Mouse (Mus musculus) embryonic facial prominence, embryonic 11.5 days (tissue): ENCODE data around the gene Ifnab. TPM values are rescaled to one million over a fixed set of nuclear protein-coding genes. Genes with fewer than 3 reads are reported as not detected.

Experiments
- ATAC-seq: fragments of 200-750 bp; cut with Nextera tagmentation; replicated peaks from 2 replicates; pipeline ENCODE4 v1.8.0; 2017; ENCODE audit warnings: low read depth; ENCODE audit not compliant: insufficient number of reproducible peaks, low FRiP score, low TSS enrichment
- DNase-seq: peaks from one replicate; pipeline ENCODE4 v3.0.0-alpha.2; 2015; ENCODE audit warnings: low spot score
- H3K27ac ChIP-seq: fragments of 300-500 bp; sonication (generic); replicated peaks from 2 replicates; pipeline ENCODE4 v1.5.1; 2014; ENCODE audit warnings: mild to moderate bottlenecking, low read depth, low read length, control low read depth
- H3K27me3 ChIP-seq: fragments of 300-500 bp; sonication (generic); 2 replicates; pipeline ENCODE4 v1.6.1; 2014; ENCODE audit warnings: mild to moderate bottlenecking, low read length, moderate library complexity, mixed read lengths; ENCODE audit not compliant: control insufficient read depth, insufficient read depth
- H3K36me3 ChIP-seq: fragments of 300-500 bp; sonication (generic); replicated peaks from 2 replicates; pipeline ENCODE4 v1.6.1; 2014; ENCODE audit warnings: low read depth, mild to moderate bottlenecking, low read length, moderate library complexity, mixed read lengths; ENCODE audit not compliant: control insufficient read depth, insufficient read depth
- H3K4me1 ChIP-seq: fragments of 300-500 bp; sonication (generic); 2 replicates; pipeline ENCODE4 v1.6.1; 2014; ENCODE audit warnings: low read length, mixed read lengths; ENCODE audit not compliant: control insufficient read depth, insufficient read depth
- H3K4me2 ChIP-seq: fragments of 300-500 bp; sonication (generic); 2 replicates; pipeline ENCODE4 v1.6.1; 2014; ENCODE audit warnings: low read depth, mild to moderate bottlenecking, control low read depth, low read length, moderate library complexity
- H3K4me3 ChIP-seq: fragments of 300-500 bp; sonication (generic); 2 replicates; pipeline ENCODE4 v1.5.1; 2014; ENCODE audit warnings: low read depth, low read length, control low read depth
- H3K9ac ChIP-seq: fragments of 300-500 bp; sonication (generic); replicated peaks from 2 replicates; pipeline ENCODE4 v1.6.1; 2014; ENCODE audit warnings: mild to moderate bottlenecking, control low read depth, low read length
- H3K9me3 ChIP-seq: fragments of 300-500 bp; sonication (generic); replicated peaks from 2 replicates; pipeline ENCODE4 v1.6.1; 2016; ENCODE audit warnings: mild to moderate bottlenecking, low read length, inconsistent platforms, mixed read lengths; ENCODE audit not compliant: control insufficient read depth
- WGBS: fragments of 180-500 bp; shearing (Covaris S2); extraction: QIAGEN DNeasy Blood & Tissue Kit; methylation state at CpG from one replicate; pipeline ENCODE4 v1.1.7; 2014; 5-methylcytosine and 5-hydroxymethylcytosine counted together
- polyA plus RNA-seq: library from polyadenylated mRNA; unstranded; fragments of >200 nt; fragmentation: Nextera tagmentation; extraction: Ambion mirVana; gene quantifications from 2 replicates; pipeline ENCODE4 v1.2.1, GENCODE M21; 2014

Gene Ifnab
- polyA plus RNA-seq, 1 experiment from 2014 or later = not detected

GRCm38 (mm10) chr4:88715059-88715458 lies 23.9 kb upstream of the Ifnab start:
- no peak for ATAC-seq
- Histone ChIP-seq H3K9me3 (no peaks in the 10 kb centered on the region), H3K27me3 (no peaks in the 10 kb centered on the region), H3K4me1 (no peaks in the 10 kb centered on the region), H3K36me3 (no peaks in the 10 kb centered on the region; the same call in 1 of the 2 replicates), H3K9ac (no peak overlapping the region), H3K4me3 (no peak overlapping the region), H3K27ac (no peak overlapping the region), H3K4me2 (no peak overlapping the region)
- DNase-seq = no peak

GRCm38 (mm10) chr4:88714281-88714680 lies 23.1 kb upstream of the Ifnab start:
- Histone ChIP-seq H3K9me3 (no peaks in the 10 kb centered on the region), H3K4me1 (no peaks in the 10 kb centered on the region), H3K4me2 (no peak overlapping the region), H3K4me3 (no peak overlapping the region), H3K36me3 (no peaks in the 10 kb centered on the region; the same call in 1 of the 2 replicates), H3K27me3 (no peaks in the 10 kb centered on the region), H3K9ac (no peak overlapping the region), H3K27ac (no peak overlapping the region)
- no peak for DNase-seq
- no peak for ATAC-seq
- WGBS = 89% methylated on average over 1 of the region's 1 CpGs

GRCm38 (mm10) chr4:88707128-88707826 lies 16.1 kb upstream of the Ifnab start:
- Histone ChIP-seq H3K4me3 (no peak overlapping the region), H3K4me2 (no peak overlapping the region), H3K9me3 (no peaks in the 10 kb centered on the region), H3K27me3 (no peaks in the 10 kb centered on the region), H3K27ac (no peak overlapping the region), H3K9ac (no peak overlapping the region), H3K36me3 (no peaks in the 10 kb centered on the region), H3K4me1 (no peaks in the 10 kb centered on the region)
- DNase-seq = no peak
- WGBS = 91% methylated on average over 1 of the region's 1 CpGs
- ATAC-seq = no peak

DNA sequence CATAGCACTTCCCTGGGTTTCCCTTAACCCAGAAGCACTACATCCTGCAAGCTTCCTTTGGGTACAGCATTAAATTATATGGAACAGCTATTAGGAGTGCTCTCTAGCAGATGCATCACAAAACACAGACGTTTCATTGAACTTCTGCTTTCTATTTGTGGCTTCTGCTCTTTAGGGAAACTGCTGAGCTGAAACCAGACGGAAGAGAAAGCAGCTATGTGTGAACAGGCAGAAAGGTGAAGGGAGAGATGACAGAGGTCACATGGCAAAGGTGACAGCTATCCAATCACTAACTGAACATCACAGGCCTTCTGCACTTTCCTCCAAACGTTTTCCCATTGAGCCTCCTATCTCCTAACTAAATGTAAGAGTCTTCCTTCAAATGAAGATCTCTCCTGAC lies 14.8 kb upstream of the Ifnab start:
- 50% methylated on average over 3 of the region's 3 CpGs for WGBS
- H3K27me3 ChIP-seq = no peaks in the 10 kb centered on the region
- no peak for ATAC-seq
- H3K4me2 ChIP-seq = no peak overlapping the region
- H3K4me1 ChIP-seq = no peaks in the 10 kb centered on the region
- H3K4me3 ChIP-seq = no peak overlapping the region
- no peak overlapping the region for H3K9ac ChIP-seq
- H3K36me3 ChIP-seq = no peaks in the 10 kb centered on the region
- H3K9me3 ChIP-seq = no peaks in the 10 kb centered on the region
- H3K27ac ChIP-seq = no peak overlapping the region
- DNase-seq = no peak

DNA sequence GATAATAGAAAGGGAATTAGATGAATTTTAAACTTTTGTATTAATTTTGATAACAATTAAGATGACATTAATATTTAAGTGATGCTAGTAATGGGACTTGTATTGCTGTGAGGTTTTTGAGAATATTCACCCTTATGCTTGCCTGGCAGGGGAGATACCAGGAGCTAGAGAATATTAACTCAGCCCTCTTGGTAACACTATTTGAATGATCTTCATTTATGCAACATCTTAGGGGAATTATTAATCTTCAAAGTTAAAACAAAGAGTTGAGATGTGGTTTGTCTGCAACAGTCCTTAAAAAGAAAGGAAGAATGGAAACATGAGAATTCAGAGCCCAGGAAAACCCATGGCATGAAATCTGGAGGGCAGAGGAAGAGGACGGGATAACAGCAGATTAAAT lies 8.1 kb upstream of the Ifnab start:
- Histone ChIP-seq H3K9me3 (no peaks in the 10 kb centered on the region), H3K27ac (no peak overlapping the region), H3K9ac (no peak overlapping the region), H3K27me3 (no peaks in the 10 kb centered on the region), H3K36me3 (no peaks in the 10 kb centered on the region), H3K4me2 (no peak overlapping the region), H3K4me1 (no peaks in the 10 kb centered on the region), H3K4me3 (no peak overlapping the region)
- DNase-seq (no peak), ATAC-seq (no peak)
- WGBS = 87% methylated on average over 1 of the region's 1 CpGs

DNA sequence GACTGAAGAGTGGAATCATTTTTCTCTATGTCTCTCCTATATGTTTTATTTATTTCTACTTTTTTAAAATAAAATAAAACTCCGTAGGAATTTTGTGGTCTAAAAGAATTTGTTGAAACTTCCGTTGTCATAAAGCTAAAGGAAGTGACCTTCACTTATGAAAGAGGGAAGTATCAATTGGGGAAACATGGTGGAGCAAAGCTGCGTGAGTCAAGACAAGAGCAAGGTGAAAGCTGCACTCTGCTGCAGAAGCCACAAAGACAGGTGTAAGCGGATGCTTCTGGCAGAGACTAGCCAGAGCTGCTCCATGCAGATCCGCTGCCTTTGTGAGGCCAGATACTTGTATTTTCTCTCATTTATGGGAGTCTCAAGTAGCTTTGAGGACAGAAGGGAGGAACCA lies 7.6 kb upstream of the Ifnab start:
- Histone ChIP-seq H3K9ac (no peak overlapping the region), H3K4me2 (no peak overlapping the region), H3K27ac (no peak overlapping the region), H3K36me3 (no peaks in the 10 kb centered on the region), H3K9me3 (no peaks in the 10 kb centered on the region), H3K4me3 (no peak overlapping the region), H3K27me3 (no peaks in the 10 kb centered on the region), H3K4me1 (no peaks in the 10 kb centered on the region)
- ATAC-seq = no peak
- DNase-seq = no peak
- 82% methylated on average over 5 of the region's 5 CpGs for WGBS

DNA sequence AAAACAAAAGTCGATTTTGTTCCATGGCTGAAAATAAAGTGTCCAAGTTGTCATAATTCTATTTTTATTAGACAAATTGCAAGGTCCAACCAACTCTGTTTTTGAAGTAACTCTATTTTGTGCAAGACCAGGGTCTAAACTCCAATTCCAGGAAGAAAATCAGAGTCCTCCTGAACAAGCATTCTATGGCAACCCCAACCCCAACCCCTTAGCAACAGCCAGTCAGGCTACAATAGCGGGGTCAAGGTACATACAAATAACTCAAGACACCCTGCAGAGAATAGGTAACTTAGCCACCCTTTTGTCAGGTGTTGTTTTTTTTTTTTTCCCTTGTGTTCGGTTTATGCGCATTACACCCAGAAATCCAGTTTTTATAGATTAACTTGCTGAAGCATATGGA lies 6.6 kb upstream of the Ifnab start:
- Histone ChIP-seq H3K4me2 (no peak overlapping the region), H3K4me3 (no peak overlapping the region), H3K27me3 (no peaks in the 10 kb centered on the region), H3K27ac (no peak overlapping the region), H3K9me3 (no peaks in the 10 kb centered on the region), H3K36me3 (no peaks in the 10 kb centered on the region), H3K4me1 (no peaks in the 10 kb centered on the region), H3K9ac (no peak overlapping the region)
- DNase-seq (no peak), ATAC-seq (no peak)
- 85% methylated on average over 4 of the region's 4 CpGs for WGBS

- Histone ChIP-seq H3K27ac (no peak overlapping the region), H3K4me3 (no peak overlapping the region), H3K4me1 (no peaks in the 10 kb centered on the region), H3K36me3 (no peaks in the 10 kb centered on the region), H3K9me3 (no peaks in the 10 kb centered on the region), H3K9ac (no peak overlapping the region), H3K4me2 (no peak overlapping the region), H3K27me3 (no peaks in the 10 kb centered on the region)
- WGBS = 65% methylated on average over 6 of the region's 6 CpGs
- DNase-seq (no peak), ATAC-seq (no peak)
These were observed 5.9 kb upstream of the Ifnab start for GRCm38 (mm10) chr4:88697108-88697507.
